Mouse (Mus musculus) embryonic facial prominence, embryonic 12.5 days (tissue): ENCODE measurements around the gene Grb2. TPM values are rescaled to one million over a fixed set of nuclear protein-coding genes. Genes with fewer than 3 reads are reported as not detected.

Source experiments
- ATAC-seq: fragments of 200-750 bp; cut with Nextera tagmentation; 2 replicates; pipeline ENCODE4 v1.8.0; 2017; ENCODE audit not compliant: insufficient number of reproducible peaks, insufficient read depth, low FRiP score, low TSS enrichment
- H3K27ac ChIP-seq: fragments of 300-500 bp; sonication (generic); 2 replicates; pipeline ENCODE4 v1.5.1; 2016; ENCODE audit warnings: mild to moderate bottlenecking
- H3K27me3 ChIP-seq: fragments of 300-500 bp; sonication (generic); 2 replicates; pipeline ENCODE4 v1.6.1; 2016; ENCODE audit warnings: mild to moderate bottlenecking, moderate library complexity
- H3K36me3 ChIP-seq: fragments of 300-500 bp; sonication (generic); 2 replicates; pipeline ENCODE4 v1.6.1; 2016; ENCODE audit warnings: mild to moderate bottlenecking
- H3K4me1 ChIP-seq: fragments of 300-500 bp; sonication (generic); 2 replicates; pipeline ENCODE4 v1.6.1; 2016
- H3K4me2 ChIP-seq: fragments of 300-500 bp; sonication (generic); replicated peaks from 2 replicates; pipeline ENCODE4 v1.6.1; 2016; ENCODE audit warnings: mild to moderate bottlenecking, moderate library complexity
- H3K4me3 ChIP-seq: fragments of 300-500 bp; sonication (generic); 2 replicates; pipeline ENCODE4 v1.5.1; 2016; ENCODE audit warnings: mild to moderate bottlenecking
- H3K9ac ChIP-seq: fragments of 300-500 bp; sonication (generic); 2 replicates; pipeline ENCODE4 v1.6.1; 2016; ENCODE audit warnings: mild to moderate bottlenecking, moderate library complexity
- H3K9me3 ChIP-seq: fragments of 300-500 bp; sonication (generic); 2 replicates; pipeline ENCODE4 v1.6.1; 2016; ENCODE audit warnings: mild to moderate bottlenecking, moderate library complexity
- WGBS: fragments of 180-500 bp; shearing (Covaris S2); methylation state at CpG from one replicate; pipeline ENCODE4 v1.1.7; 2016; 5-methylcytosine and 5-hydroxymethylcytosine counted together
- polyA plus RNA-seq: library from polyadenylated mRNA; unstranded; fragments of >200 nt; fragmentation: Nextera tagmentation; extraction: Ambion mirVana; gene quantifications from 2 replicates; pipeline ENCODE4 v1.2.1, GENCODE M21; 2016

The Grb2 gene
- polyA plus RNA-seq, 1 experiment from 2014 or later: 115 TPM

GRCm38 (mm10) chr11:115618001-115618400 lies 90.4 kb downstream of the Grb2 start:
- Histone ChIP-seq H3K27ac (no peak overlapping the region), H3K9ac (no peak overlapping the region), H3K27me3 (no peaks in the 10 kb centered on the region), H3K4me2 (no peak overlapping the region), H3K4me3 (no peak overlapping the region), H3K4me1 (peaks cover 4% of the 10 kb centered on the region; the same call in 1 of the 2 replicates), H3K9me3 (no peaks in the 10 kb centered on the region), H3K36me3 (peaks cover 50% of the 10 kb centered on the region)
- no peak for ATAC-seq
- WGBS: 82% methylated on average over 2 of the region's 2 CpGs

- Histone ChIP-seq H3K36me3 (peaks cover 39% of the 10 kb centered on the region), H3K27me3 (no peaks in the 10 kb centered on the region), H3K9me3 (no peaks in the 10 kb centered on the region), H3K27ac (no peak overlapping the region), H3K4me3 (no peak overlapping the region), H3K4me2 (no peak overlapping the region), H3K9ac (no peak overlapping the region), H3K4me1 (peaks cover 6% of the 10 kb centered on the region)
- WGBS: 82% methylated on average over 6 of the region's 6 CpGs
- ATAC-seq: no peak
These were observed 91.5 kb downstream of the Grb2 start for GRCm38 (mm10) chr11:115616893-115617292.

- Histone ChIP-seq H3K4me1 (peaks cover 11% of the 10 kb centered on the region), H3K36me3 (peaks cover 34% of the 10 kb centered on the region), H3K4me2 (no peak overlapping the region), H3K27ac (no peak overlapping the region), H3K27me3 (no peaks in the 10 kb centered on the region), H3K4me3 (no peak overlapping the region), H3K9me3 (no peaks in the 10 kb centered on the region), H3K9ac (no peak overlapping the region)
- ATAC-seq: no peak
- WGBS: 84% methylated on average over 7 of the region's 7 CpGs
These were observed 92.0 kb downstream of the Grb2 start for GRCm38 (mm10) chr11:115616371-115616770.

GRCm38 (mm10) chr11:115615875-115616274 lies 92.5 kb downstream of the Grb2 start:
- H3K4me1 ChIP-seq: peaks cover 11% of the 10 kb centered on the region
- no peaks in the 10 kb centered on the region for H3K9me3 ChIP-seq
- no peak overlapping the region for H3K4me3 ChIP-seq
- H3K36me3 ChIP-seq: peaks cover 29% of the 10 kb centered on the region
- 89% methylated on average over 6 of the region's 6 CpGs for WGBS
- ATAC-seq: no peak
- H3K27me3 ChIP-seq: no peaks in the 10 kb centered on the region
- H3K27ac ChIP-seq: no peak overlapping the region
- H3K4me2 ChIP-seq: no peak overlapping the region
- no peak overlapping the region for H3K9ac ChIP-seq

- Histone ChIP-seq H3K4me1 (peaks cover 11% of the 10 kb centered on the region), H3K4me3 (no peak overlapping the region), H3K9me3 (no peaks in the 10 kb centered on the region), H3K9ac (no peak overlapping the region), H3K36me3 (peaks cover 24% of the 10 kb centered on the region), H3K27me3 (no peaks in the 10 kb centered on the region), H3K4me2 (no peak overlapping the region), H3K27ac (no peak overlapping the region)
- 84% methylated on average over 15 of the region's 15 CpGs for WGBS
- no peak for ATAC-seq
These were observed 93.1 kb downstream of the Grb2 start for GRCm38 (mm10) chr11:115615108-115615825.

GRCm38 (mm10) chr11:115614346-115615107 lies 93.9 kb downstream of the Grb2 start:
- H3K4me2 ChIP-seq: no peak overlapping the region
- H3K36me3 ChIP-seq: peaks cover 17% of the 10 kb centered on the region
- no peak for ATAC-seq
- no peak overlapping the region for H3K4me3 ChIP-seq
- H3K4me1 ChIP-seq: peaks cover 11% of the 10 kb centered on the region
- no peak overlapping the region for H3K27ac ChIP-seq
- no peaks in the 10 kb centered on the region for H3K9me3 ChIP-seq
- no peaks in the 10 kb centered on the region for H3K27me3 ChIP-seq
- 86% methylated on average over 10 of the region's 10 CpGs for WGBS
- no peak overlapping the region for H3K9ac ChIP-seq

GRCm38 (mm10) chr11:115613138-115613945 lies 95.1 kb downstream of the Grb2 start:
- ATAC-seq: no peak
- peaks cover 29% of the 10 kb centered on the region for H3K36me3 ChIP-seq
- peak overlapping the region; percentile 65 for H3K4me3 ChIP-seq
- peak overlapping the region; percentile 66 for H3K9ac ChIP-seq
- under 1% methylated on average over 16 of the region's 16 CpGs for WGBS
- peaks cover 11% of the 10 kb centered on the region for H3K4me1 ChIP-seq
- H3K9me3 ChIP-seq: no peaks in the 10 kb centered on the region
- no peaks in the 10 kb centered on the region for H3K27me3 ChIP-seq
- peak overlapping the region; percentile 82 for H3K4me2 ChIP-seq
- peak overlapping the region; percentile 86 for H3K27ac ChIP-seq

GRCm38 (mm10) chr11:115612410-115613137 lies 95.8 kb downstream of the Grb2 start, which contains the start of gene Mif4gd:
Gene Mif4gd (minus strand): TSS chr11:115612969.
- peaks cover 11% of the 10 kb centered on the region for H3K4me1 ChIP-seq
- ATAC-seq: peak; percentile 71
- H3K27me3 ChIP-seq: no peaks in the 10 kb centered on the region
- H3K27ac ChIP-seq: peak within 1 kb of the TSS; percentile 86
- peak within 1 kb of the TSS; percentile 65 for H3K4me3 ChIP-seq
- peaks cover 37% of the 10 kb centered on the region for H3K36me3 ChIP-seq
- no peaks in the 10 kb centered on the region for H3K9me3 ChIP-seq
- peak within 1 kb of the TSS; percentile 66 for H3K9ac ChIP-seq
- peak within 1 kb of the TSS; percentile 82 for H3K4me2 ChIP-seq
- under 1% methylated on average over 75 of the region's 80 CpGs for WGBS

GRCm38 (mm10) chr11:115612059-115612409 lies 96.4 kb downstream of the Grb2 start:
- Histone ChIP-seq H3K27me3 (no peaks in the 10 kb centered on the region), H3K27ac (peak overlapping the region; percentile 54), H3K36me3 (peaks cover 42% of the 10 kb centered on the region), H3K4me1 (peaks cover 11% of the 10 kb centered on the region), H3K4me3 (peak overlapping the region; percentile 65), H3K4me2 (peak overlapping the region; percentile 82), H3K9ac (peak overlapping the region; percentile 66), H3K9me3 (no peaks in the 10 kb centered on the region)
- WGBS: 1% methylated on average over 13 of the region's 13 CpGs
- ATAC-seq: peak; percentile 2; the same call in 1 of the 2 replicates

GRCm38 (mm10) chr11:115611173-115611572 lies 97.2 kb downstream of the Grb2 start:
- no peak overlapping the region for H3K4me3 ChIP-seq
- WGBS: 61% methylated on average over 6 of the region's 6 CpGs

GRCm38 (mm10) chr11:115609576-115609975 lies 98.8 kb downstream of the Grb2 start:
- Histone ChIP-seq H3K9ac (no peak overlapping the region), H3K27ac (no peak overlapping the region), H3K36me3 (peaks cover 42% of the 10 kb centered on the region), H3K4me1 (peaks cover 19% of the 10 kb centered on the region), H3K4me2 (no peak overlapping the region), H3K27me3 (no peaks in the 10 kb centered on the region), H3K9me3 (no peaks in the 10 kb centered on the region), H3K4me3 (no peak overlapping the region)
- 66% methylated on average over 3 of the region's 3 CpGs for WGBS
- no peak for ATAC-seq

More at GRCm38 (mm10) chr11:115611173-115611572, 97.2 kb downstream of the Grb2 start:
- peaks cover 51% of the 10 kb centered on the region for H3K36me3 ChIP-seq
- H3K9me3 ChIP-seq: no peaks in the 10 kb centered on the region
- H3K4me1 ChIP-seq: peaks cover 11% of the 10 kb centered on the region
- no peak overlapping the region for H3K4me2 ChIP-seq
- H3K27me3 ChIP-seq: no peaks in the 10 kb centered on the region
- H3K9ac ChIP-seq: no peak overlapping the region
- H3K27ac ChIP-seq: no peak overlapping the region
- ATAC-seq: no peak
